Mouse (Mus musculus) neural tube, embryonic 14.5 days (tissue): Measurements from ENCODE around the gene Zcchc4. TPM values are rescaled to one million over a fixed set of nuclear protein-coding genes. Genes with fewer than 3 reads are reported as not detected.

Source experiments
- ATAC-seq: fragments of 200-750 bp; cut with Nextera tagmentation; 2 replicates; pipeline ENCODE4 v1.8.0; 2017; ENCODE audit warnings: low read depth, mild to moderate bottlenecking, moderate TSS enrichment, moderate library complexity
- H3K27ac ChIP-seq: fragments of 300-500 bp; sonication (generic); 2 replicates; pipeline ENCODE4 v1.5.1; 2014; ENCODE audit warnings: low read depth, mild to moderate bottlenecking, control low read depth, low read length, moderate library complexity, mixed read lengths
- H3K27me3 ChIP-seq: fragments of 300-500 bp; sonication (generic); 2 replicates; pipeline ENCODE4 v1.6.1; 2014; ENCODE audit warnings: low read length; ENCODE audit not compliant: control insufficient read depth, insufficient read depth
- H3K36me3 ChIP-seq: fragments of 300-500 bp; sonication (generic); 2 replicates; pipeline ENCODE4 v1.6.1; 2014; ENCODE audit warnings: low read length, mixed read lengths; ENCODE audit not compliant: control insufficient read depth, insufficient read depth
- H3K4me1 ChIP-seq: fragments of 300-500 bp; sonication (generic); 2 replicates; pipeline ENCODE4 v1.6.1; 2014; ENCODE audit warnings: low read length; ENCODE audit not compliant: control insufficient read depth, insufficient read depth
- H3K4me2 ChIP-seq: fragments of 300-500 bp; sonication (generic); 2 replicates; pipeline ENCODE4 v1.6.1; 2014; ENCODE audit warnings: mild to moderate bottlenecking, low read depth, low read length, control low read depth
- H3K4me3 ChIP-seq: fragments of 300-500 bp; sonication (generic); 2 replicates; pipeline ENCODE4 v1.5.1; 2014; ENCODE audit warnings: low read depth, low read length, control low read depth, mixed read lengths
- H3K9ac ChIP-seq: fragments of 300-500 bp; sonication (generic); replicated peaks from 2 replicates; pipeline ENCODE4 v1.6.1; 2014; ENCODE audit warnings: low read depth, mild to moderate bottlenecking, control low read depth, low read length, mixed read lengths
- H3K9me3 ChIP-seq: fragments of 300-500 bp; sonication (generic); 2 replicates; pipeline ENCODE4 v1.6.1; 2016; ENCODE audit warnings: low read length; ENCODE audit not compliant: control insufficient read depth
- WGBS: fragments of 180-500 bp; shearing (Covaris S2); extraction: QIAGEN DNeasy Blood & Tissue Kit; methylation state at CpG from one replicate; pipeline ENCODE4 v1.1.7; 2014; 5-methylcytosine and 5-hydroxymethylcytosine counted together
- polyA plus RNA-seq: library from polyadenylated mRNA; unstranded; fragments of >200 nt; fragmentation: Nextera tagmentation; extraction: Ambion mirVana; gene quantifications from 2 replicates; pipeline ENCODE4 v1.2.1, GENCODE M21; 2014

Zcchc4 gene
- polyA plus RNA-seq, result 11.7 and 12.6 TPM in 2 replicates

DNA sequence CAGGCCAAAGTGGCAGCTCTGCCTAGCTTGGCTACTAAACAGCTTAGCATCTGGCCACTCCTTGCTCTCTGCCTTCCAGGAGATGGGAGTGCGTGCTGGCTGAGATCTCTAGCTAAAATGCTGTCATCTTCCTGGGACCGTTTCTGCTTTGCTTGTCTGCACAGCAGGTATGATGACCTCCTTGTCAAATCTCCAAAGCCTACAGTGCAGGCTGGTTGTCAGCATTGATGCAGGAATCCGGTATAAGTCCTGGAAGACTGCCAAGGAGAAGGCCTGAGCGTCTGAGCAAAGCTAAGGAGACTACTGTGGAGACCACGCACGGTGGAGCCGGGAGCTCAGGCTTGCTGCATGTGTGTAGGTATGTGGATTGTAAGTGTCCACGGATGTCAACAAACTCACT is at the start of gene Zcchc4:
TSS of gene Zcchc4 (plus strand) at position 173 of the 400 bp plus-strand sequence.
- Histone ChIP-seq H3K36me3 (no peaks in the 10 kb centered on the region), H3K27me3 (no peaks in the 10 kb centered on the region), H3K4me1 (no peaks in the 10 kb centered on the region), H3K9ac (no peak within 1 kb of the TSS), H3K4me3 (no peak within 1 kb of the TSS), H3K27ac (no peak within 1 kb of the TSS), H3K4me2 (no peak within 1 kb of the TSS), H3K9me3 (no peaks in the 10 kb centered on the region)
- WGBS, result 79% methylated on average over 8 of the region's 8 CpGs
- no peak for ATAC-seq

- Histone ChIP-seq H3K9me3 (no peaks in the 10 kb centered on the region), H3K4me1 (no peaks in the 10 kb centered on the region), H3K4me3 (no peak overlapping the region), H3K27ac (no peak overlapping the region), H3K9ac (no peak overlapping the region), H3K36me3 (no peaks in the 10 kb centered on the region), H3K27me3 (no peaks in the 10 kb centered on the region), H3K4me2 (no peak overlapping the region)
- ATAC-seq, result no peak
- WGBS, result 82% methylated on average over 5 of the region's 5 CpGs
Observed at GRCm38 (mm10) chr5:52727747-52728146, 47.5 kb upstream of the Zcchc4 start.

DNA sequence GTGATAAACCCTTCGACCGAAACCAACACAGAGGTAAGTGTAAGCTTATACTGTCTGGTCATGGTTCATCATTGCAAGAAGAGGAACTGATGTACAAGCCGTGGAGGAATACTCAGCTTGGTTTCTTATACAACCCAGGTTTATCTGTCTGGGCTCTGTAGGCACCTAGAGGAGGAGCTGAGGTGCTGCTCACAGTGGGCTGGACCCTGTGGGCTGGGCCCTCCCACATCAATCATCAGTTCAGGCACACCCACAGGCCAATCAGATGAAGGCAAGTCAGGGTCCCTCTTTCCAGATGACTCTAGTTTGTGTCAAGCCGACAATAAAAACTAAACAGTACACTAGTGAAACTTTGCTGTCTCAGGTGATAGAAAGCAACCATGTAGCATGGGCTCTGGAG is 42.4 kb upstream of the Zcchc4 start:
- WGBS, result 79% methylated on average over 4 of the region's 4 CpGs

DNA sequence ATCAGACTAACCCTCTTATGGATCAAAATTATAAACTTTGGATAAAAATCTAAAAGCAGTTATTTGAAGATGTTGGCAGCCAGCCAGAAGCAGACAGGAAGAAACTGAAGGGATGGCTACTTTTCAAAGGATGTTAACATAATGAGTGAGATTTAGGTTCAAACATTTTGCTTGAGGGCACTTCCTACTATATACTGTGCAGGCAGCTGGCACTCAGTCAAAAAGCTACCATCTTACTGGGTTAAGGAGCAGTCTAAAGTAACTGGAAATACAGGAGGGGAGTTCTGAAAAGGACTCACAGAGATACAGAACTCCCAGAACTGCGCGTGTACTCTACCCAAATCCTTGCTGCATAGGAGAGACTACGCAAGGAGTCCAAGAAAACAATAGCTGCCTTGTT is 39.2 kb upstream of the Zcchc4 start:
- H3K27me3 ChIP-seq, result no peaks in the 10 kb centered on the region
- H3K4me3 ChIP-seq, result no peak overlapping the region
- H3K9me3 ChIP-seq, result no peaks in the 10 kb centered on the region
- H3K4me2 ChIP-seq, result no peak overlapping the region
- H3K9ac ChIP-seq, result no peak overlapping the region
- no peak for ATAC-seq
- H3K4me1 ChIP-seq, result no peaks in the 10 kb centered on the region
- H3K27ac ChIP-seq, result no peak overlapping the region
- H3K36me3 ChIP-seq, result no peaks in the 10 kb centered on the region
- 67% methylated on average over 3 of the region's 3 CpGs for WGBS

More for the DNA sequence above, 42.4 kb upstream of the Zcchc4 start:
- Histone ChIP-seq H3K4me2 (no peak overlapping the region), H3K27me3 (no peaks in the 10 kb centered on the region), H3K9me3 (no peaks in the 10 kb centered on the region), H3K27ac (no peak overlapping the region), H3K9ac (no peak overlapping the region), H3K4me3 (no peak overlapping the region), H3K4me1 (no peaks in the 10 kb centered on the region), H3K36me3 (no peaks in the 10 kb centered on the region)
- no peak for ATAC-seq

GRCm38 (mm10) chr5:52741391-52742111 is 33.7 kb upstream of the Zcchc4 start, which contains the start of gene Pi4k2b:
Gene Pi4k2b, plus strand, starts transcription at chr5:52741574.
- under 1% methylated on average over 52 of the region's 75 CpGs for WGBS
- Histone ChIP-seq H3K4me2 (peak within 1 kb of the TSS; percentile 75), H3K27me3 (no peaks in the 10 kb centered on the region)

GRCm38 (mm10) chr5:52742112-52742813 is 32.9 kb upstream of the Zcchc4 start:
- no peaks in the 10 kb centered on the region for H3K9me3 ChIP-seq
- 3% methylated on average over 17 of the region's 17 CpGs for WGBS
- peak; percentile 10; the same call in 1 of the 2 replicates for ATAC-seq

More at GRCm38 (mm10) chr5:52741391-52742111, 33.7 kb upstream of the Zcchc4 start, which contains the start of gene Pi4k2b:
- H3K9me3 ChIP-seq, result no peaks in the 10 kb centered on the region
- ATAC-seq, result peak; percentile 85
- H3K36me3 ChIP-seq, result no peaks in the 10 kb centered on the region
- peak within 1 kb of the TSS; percentile 72 for H3K4me3 ChIP-seq
- H3K9ac ChIP-seq, result peak within 1 kb of the TSS; percentile 68
- no peaks in the 10 kb centered on the region for H3K4me1 ChIP-seq
- H3K27ac ChIP-seq, result 0 out of 2 replicates have a peak within 1 kb of the TSS, but pooled peaks have one; percentile 7

DNA sequence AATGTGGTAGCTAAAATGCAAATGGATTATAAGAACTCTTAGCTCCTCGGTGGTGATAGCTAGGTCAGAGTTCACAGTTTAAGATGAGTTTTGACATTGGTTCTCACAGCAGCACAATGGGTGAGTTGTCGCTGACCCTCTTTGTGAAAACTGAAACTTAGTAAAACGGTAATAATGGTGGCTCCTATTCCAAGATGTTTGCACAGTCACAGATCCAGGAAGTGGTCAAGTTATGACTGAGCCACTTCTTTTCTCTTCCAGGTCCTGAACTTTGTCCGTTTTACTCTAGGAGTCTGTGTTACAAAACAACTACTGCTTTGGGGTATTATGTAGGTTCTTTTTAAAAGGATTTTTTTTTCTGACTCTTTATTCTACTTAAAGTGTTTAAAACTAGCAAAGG is 32.0 kb upstream of the Zcchc4 start:
- WGBS, result 66% methylated on average over 4 of the region's 4 CpGs
- Histone ChIP-seq H3K36me3 (no peaks in the 10 kb centered on the region), H3K27ac (no peak overlapping the region), H3K4me3 (no peak overlapping the region), H3K27me3 (no peaks in the 10 kb centered on the region), H3K9ac (no peak overlapping the region), H3K4me1 (no peaks in the 10 kb centered on the region), H3K9me3 (no peaks in the 10 kb centered on the region), H3K4me2 (peak overlapping the region; percentile 75; the same call in 1 of the 2 replicates)
- ATAC-seq, result no peak

More at GRCm38 (mm10) chr5:52742112-52742813, 32.9 kb upstream of the Zcchc4 start:
- H3K27ac ChIP-seq, result 0 out of 2 replicates have a peak overlapping the region, but pooled peaks have one; percentile 7
- H3K27me3 ChIP-seq, result no peaks in the 10 kb centered on the region
- peak overlapping the region; percentile 68; the same call in 1 of the 2 replicates for H3K9ac ChIP-seq
- H3K36me3 ChIP-seq, result no peaks in the 10 kb centered on the region
- peak overlapping the region; percentile 75 for H3K4me2 ChIP-seq
- H3K4me1 ChIP-seq, result no peaks in the 10 kb centered on the region
- H3K4me3 ChIP-seq, result peak overlapping the region; percentile 72

DNA sequence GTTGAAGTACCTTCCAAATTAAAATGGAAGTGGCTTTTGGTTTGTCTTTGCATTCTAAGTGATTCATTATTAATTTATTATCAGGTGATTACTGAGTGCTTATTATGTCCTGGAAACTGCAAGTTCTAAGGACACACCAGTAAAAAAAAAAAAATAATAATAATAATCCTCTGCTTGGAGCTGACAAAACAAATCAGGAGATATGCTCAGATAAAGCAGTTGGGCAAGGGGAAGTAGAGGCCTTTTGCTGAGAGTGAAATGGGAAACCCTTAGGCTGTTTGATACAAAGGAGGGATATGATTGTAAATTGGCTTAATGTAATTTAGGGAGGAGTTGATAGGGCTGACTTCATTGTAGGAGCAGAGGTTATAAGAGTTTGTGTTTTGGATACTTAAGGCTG is 28.3 kb upstream of the Zcchc4 start:
- Histone ChIP-seq H3K4me3 (no peak overlapping the region), H3K27me3 (no peaks in the 10 kb centered on the region), H3K36me3 (no peaks in the 10 kb centered on the region), H3K9me3 (no peaks in the 10 kb centered on the region), H3K9ac (no peak overlapping the region), H3K27ac (no peak overlapping the region), H3K4me1 (no peaks in the 10 kb centered on the region), H3K4me2 (no peak overlapping the region)
- no peak for ATAC-seq

GRCm38 (mm10) chr5:52748732-52749131 is 26.5 kb upstream of the Zcchc4 start:
- H3K9ac ChIP-seq, result no peak overlapping the region
- H3K27me3 ChIP-seq, result no peaks in the 10 kb centered on the region
- no peaks in the 10 kb centered on the region for H3K4me1 ChIP-seq
- H3K4me3 ChIP-seq, result no peak overlapping the region
- H3K4me2 ChIP-seq, result no peak overlapping the region
- no peaks in the 10 kb centered on the region for H3K9me3 ChIP-seq
- 81% methylated on average over 5 of the region's 5 CpGs for WGBS
- ATAC-seq, result no peak
- H3K36me3 ChIP-seq, result no peaks in the 10 kb centered on the region
- H3K27ac ChIP-seq, result no peak overlapping the region
